Mouse (Mus musculus): ENCODE data around the gene Acbd6. TPM values are rescaled to one million over a fixed set of nuclear protein-coding genes. Genes with fewer than 3 reads are reported as not detected.

Gene Acbd6
- polyA plus RNA-seq (2015; fragmentation: Nextera tagmentation; extraction: Ambion mirVana), result 118 and 134 TPM in 2 replicates

DNA sequence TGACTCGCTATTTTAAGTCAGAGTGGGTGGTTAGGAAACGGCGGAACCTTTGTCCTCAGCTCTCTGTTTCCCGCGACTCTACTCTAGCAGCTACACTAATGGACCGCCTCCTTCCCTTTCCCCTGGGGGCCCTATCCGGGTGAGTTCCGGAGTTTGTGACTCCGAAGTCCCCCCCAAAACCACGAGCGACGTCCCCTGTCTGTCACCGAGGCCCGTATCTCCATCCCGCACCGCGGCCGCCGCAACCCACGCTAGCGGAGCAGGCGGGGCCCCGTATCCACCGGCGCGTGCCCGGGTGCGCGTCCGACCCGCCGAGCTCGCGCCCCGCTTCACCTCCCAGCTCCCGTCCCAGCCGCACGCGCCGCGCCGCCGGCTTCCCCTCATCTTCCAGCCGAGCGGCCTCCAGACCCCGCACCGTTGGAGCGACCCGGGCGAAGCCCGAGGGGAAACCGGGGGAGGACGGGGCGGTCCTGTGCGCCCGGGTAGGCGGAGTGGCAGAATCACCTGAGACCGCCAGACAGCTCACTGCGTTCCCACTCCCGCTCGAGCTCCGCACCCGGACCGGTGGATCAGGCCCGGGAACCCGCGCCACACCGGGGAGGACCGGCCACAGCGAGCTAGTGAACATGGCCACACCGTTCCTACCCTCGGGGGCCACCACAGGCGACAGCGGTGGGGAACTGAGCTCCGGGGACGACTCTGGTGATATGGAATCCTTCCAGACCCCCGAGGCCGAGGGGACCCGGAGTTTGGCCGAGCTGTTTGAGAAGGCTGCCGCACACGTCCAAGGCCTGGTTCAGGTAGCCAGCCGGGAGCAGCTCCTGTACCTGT lies at the start of gene Acbd6:
Acbd6 (plus strand) TSS at position 109 of the 831 bp plus-strand sequence.

Other genes with a start within 250 kb of the Acbd6 start
- 28.3 and 33.3 TPM in 2 replicates for gene Xpr1, start 140.7 kb upstream of the Acbd6 start, polyA plus RNA-seq (2015; fragmentation: Nextera tagmentation; extraction: Ambion mirVana)
- 2.2 and 2.7 TPM in 2 replicates for gene Lhx4, start 193.6 kb downstream of the Acbd6 start, polyA plus RNA-seq (2015; fragmentation: Nextera tagmentation; extraction: Ambion mirVana)

All from neural tube, postnatal 0 days (tissue).